Mouse (Mus musculus) ovary, postnatal 14 days (tissue): ENCODE measurements around the gene Nom1.
"Not testable (repeated sequence)": the region's sequence is repeated elsewhere in the genome, so short reads cannot be mapped to it uniquely, and the experiment has no call there.

Source experiments
- DNase-seq: peaks from one replicate; pipeline ENCODE4 v3.0.0; 2022; ENCODE audit warnings: low spot score

The Nom1 gene

GRCm38 (mm10) chr5:29434228-29434871 is at the start of gene Nom1:
Nom1 (plus strand) TSS chr5:29434664.
- DNase-seq: peak; percentile 83

- no peak for DNase-seq
These were observed 46.9 kb upstream of the Nom1 start for GRCm38 (mm10) chr5:29387591-29387990.

GRCm38 (mm10) chr5:29388181-29388943 is 46.1 kb upstream of the Nom1 start:
- no peak for DNase-seq

DNA sequence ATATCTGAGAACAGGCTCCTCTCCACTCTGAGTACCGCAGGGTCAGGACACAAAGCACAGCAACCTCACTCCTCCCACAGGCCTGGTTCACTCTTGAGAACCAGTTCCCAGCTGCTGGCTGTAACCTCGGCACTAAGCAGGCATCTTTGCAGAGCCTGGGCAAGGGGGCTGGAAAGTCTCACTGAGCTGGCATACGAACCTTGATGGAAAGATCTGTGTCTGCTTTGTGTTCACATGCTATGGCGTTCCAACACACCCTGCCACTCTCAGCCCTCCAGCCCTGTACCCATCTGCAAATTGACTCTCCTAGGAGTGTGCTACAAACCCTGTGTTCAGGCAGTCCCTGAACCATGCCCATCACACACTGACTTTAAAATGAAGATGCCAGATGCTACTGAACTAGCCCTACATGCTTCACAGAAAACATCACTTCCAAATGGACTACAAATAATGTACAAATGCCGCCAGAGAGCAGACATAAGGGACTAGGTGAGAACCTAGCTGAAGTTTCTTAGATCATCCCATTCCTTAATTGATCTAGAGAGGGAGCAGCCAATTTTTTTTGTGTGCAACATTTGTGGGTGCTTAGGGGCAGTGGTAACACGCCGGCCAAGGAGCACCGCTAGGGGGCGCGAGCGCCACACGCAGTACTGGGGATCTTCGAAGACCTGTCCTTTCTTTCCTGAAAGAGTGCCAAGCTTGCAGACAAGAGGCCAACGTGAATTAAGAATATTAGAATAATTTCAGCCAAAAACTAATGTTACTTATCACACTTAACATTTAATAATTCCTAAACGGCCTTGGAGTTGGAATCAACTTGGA is 45.3 kb upstream of the Nom1 start:
- peak; percentile 75 for DNase-seq

GRCm38 (mm10) chr5:29398427-29398826 is 36.0 kb upstream of the Nom1 start:
- DNase-seq: no peak

DNA sequence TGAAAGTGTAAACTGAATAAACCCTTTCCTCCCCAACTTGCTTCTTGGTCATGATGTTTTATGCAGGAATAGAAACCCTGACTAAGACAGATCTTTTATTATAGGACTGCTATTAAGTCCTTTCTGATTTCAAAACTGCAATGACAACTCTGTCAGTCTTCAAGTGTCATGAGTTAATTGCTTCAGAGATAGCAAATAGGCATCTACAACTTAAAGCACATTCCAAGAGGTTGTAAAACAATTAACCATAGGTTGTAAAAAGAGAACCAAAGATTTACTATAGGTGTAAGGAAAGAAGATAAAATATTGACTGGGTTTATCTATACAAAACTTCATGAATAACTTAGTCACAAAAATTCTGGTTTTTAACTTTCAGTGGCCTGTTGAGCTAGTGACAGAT is 23.6 kb upstream of the Nom1 start:
- DNase-seq: no peak

- no peak for DNase-seq
These were observed 21.4 kb upstream of the Nom1 start for GRCm38 (mm10) chr5:29413041-29413440.

DNA sequence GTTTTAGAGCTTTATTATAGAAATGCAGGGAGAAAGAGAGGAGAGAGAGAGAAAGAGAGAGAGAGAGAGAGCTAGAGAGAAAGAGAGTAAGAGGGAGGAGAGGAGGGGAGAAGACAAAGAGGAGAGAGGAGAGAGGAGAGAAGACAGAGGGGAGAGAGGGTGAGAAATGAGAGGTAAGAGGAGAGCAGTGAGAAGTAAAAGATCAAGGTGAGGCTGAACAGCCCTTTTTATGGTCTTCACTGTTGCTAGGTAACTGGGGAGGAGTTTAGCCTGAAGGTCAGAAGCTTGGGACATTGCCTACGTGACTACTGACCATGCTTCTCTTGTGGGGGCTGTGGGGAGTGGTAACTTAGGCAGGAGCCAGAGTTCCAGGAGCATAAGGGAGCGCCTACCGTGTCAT is 11.1 kb upstream of the Nom1 start:
- not testable (repeated sequence) for DNase-seq

- peak; percentile 29 for DNase-seq
These were observed 451 bp downstream of the Nom1 start for GRCm38 (mm10) chr5:29434872-29435358.

DNA sequence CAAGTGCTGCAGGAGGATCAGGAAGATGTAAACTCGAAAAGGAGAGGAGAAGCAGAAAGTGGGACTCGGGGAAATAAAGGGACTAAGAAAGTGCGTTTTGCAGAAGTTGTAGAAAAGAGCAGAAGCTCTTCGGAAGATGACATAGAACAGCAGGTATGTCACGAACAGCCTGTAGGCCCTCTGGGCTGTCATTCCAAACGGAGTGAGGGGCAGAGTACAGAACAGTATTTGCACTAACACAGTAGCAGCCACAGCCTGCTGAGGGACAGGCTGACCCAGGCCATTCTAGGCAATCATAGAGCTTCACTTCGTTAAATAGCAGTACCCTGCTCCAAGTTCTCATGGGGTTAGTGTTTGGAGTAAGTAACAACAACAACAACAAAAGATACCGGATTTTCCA is 1.0 kb downstream of the Nom1 start:
- DNase-seq: no peak

DNA sequence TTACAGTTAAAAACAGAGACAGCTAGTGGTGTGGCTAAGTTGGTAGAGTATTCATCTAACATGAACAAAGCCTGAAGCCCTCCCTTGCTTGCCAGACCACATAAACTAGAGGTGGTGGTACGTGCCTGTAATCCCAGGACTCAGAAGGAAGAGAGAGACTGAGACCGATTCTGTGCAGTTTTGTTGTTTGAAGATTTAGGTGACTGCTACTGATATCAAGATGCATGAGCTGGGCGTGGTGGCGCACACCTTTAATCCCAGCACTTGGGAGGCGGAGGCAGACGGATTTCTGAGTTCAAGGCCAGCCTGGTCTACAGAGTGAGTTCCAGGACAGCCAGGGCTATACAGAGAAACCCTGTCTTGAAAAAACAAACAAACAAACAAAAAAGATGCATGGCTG is 2.3 kb downstream of the Nom1 start:
- DNase-seq: not testable (repeated sequence)

- no peak for DNase-seq
These were observed 10.8 kb downstream of the Nom1 start for GRCm38 (mm10) chr5:29445275-29445674.

DNA sequence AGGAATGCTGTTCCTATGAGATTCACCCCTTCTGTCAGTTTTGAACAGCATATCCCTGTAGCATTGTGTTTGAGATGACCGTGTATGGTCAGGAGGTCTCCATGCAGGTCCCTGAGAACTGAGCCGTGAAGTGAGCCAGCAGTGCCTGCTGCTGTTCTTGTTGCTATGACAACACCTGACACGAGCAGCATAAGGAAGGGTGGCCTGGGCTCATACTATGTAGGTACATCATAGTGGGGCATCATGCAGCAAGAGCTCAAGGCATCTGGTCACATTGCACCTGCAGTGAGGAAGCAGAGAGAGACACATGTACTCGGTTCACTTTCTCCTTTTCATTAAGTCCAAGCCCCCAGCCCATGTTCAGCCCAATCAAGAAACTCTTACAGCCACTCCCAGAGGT is 17.9 kb downstream of the Nom1 start:
- DNase-seq: no peak

DNA sequence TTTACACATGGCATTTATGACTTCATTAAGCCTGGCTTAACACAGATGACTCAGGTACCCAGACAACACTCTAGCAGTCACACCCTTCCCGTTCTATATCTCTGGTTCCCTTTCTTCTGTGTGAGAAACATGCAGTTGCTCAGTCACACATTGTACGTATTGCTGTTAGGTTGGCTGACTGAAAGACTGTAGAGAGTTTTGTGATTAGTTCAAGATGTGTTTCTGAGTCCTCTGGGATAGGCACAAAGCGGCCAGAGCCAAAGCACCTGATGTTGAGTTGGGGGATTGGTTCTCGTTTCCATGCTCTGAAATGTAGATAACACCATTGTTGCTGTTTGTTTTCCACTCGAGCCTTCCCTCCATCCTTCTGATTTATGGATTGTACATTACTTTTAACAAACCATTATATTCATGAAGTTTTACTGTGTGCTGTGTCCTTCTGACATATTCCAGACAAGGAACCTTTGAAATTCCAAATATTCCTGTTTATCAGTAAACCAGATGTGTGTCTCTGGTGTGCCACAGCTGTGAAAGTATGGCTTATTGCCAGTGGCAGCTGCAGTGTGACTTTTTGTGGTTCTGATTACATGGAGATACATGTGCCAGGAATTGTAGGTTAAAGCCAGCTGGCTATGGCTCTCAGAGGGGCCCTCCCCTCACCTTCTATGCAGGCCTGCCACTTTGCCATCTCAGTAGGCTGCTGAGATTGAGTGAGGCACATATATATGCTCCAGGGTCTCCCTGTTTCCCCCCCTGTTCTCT is 22.6 kb downstream of the Nom1 start:
- no peak for DNase-seq

DNA sequence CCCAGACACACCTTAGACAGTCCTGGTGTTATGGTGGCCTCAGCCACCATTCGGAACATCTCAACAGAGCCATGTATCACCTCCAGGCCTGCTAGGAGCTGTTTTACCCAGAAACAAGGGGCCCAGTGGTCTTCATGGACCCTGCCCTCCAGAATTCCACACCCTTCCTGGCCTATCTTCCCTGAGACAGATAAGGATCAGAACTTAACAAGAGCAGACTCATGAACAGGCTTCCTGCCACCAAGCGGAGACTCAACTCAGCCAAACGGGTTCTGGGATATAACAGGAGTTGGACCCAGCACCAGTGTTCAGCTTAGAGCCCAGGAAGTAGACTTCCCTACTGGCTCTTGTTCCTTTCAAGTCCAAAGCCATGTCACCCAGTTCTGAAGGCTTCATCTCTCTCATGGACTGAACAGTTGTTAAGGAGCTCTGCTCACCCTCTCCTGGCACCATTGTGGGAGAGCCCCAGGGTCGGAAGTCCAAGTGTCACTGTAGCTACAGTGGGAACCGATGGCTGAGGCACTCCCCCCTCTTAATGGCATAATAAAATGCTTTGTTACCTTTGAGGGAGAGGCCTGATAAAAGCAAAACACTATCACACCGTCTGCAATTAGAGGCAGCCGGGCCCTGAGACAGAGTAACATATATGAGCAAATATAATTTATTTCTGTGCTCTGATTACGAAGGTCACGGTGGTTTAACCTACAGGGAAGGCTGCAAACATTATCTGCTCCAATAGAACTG is 28.7 kb downstream of the Nom1 start:
- no peak for DNase-seq

GRCm38 (mm10) chr5:29467489-29468350 is 33.3 kb downstream of the Nom1 start:
- DNase-seq: no peak

DNA sequence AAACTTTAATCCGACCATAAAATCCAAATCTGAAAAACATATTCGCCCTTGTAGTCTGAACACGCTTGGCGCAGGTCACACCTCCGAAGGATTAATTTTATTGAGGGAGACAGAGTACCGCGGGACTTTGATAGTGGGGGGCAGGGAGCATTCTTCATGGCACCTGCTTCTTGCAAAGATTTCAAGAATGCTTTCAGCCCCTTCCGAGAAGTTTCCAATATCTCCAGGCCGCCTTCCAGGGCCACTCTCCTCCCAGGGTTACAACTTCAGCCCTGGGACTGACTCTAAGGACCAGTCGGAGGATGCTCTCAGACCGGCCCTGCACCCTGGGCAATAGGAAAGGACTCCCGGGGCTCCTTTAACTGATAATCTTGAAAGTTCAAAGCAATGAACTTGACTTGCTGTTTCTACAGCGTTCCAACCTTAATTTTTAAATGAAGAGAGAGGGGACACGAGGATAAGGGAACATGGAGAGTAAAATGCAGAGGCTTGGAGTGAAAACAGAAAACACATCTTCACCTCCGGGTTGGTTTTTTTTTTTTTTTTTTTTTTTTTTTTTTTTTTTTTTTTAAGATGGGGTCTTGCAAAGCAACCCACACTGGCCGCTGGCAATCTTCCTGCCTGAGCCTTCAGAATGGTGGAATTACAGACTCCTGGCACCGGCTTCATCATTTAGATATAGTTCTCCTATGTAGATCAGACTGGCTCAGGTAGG is 34.0 kb downstream of the Nom1 start:
- no peak for DNase-seq

GRCm38 (mm10) chr5:29469501-29469900 is 35.0 kb downstream of the Nom1 start:
- DNase-seq: no peak

- DNase-seq: no peak
These were observed 35.8 kb downstream of the Nom1 start for GRCm38 (mm10) chr5:29470271-29470670.
